Mouse (Mus musculus) CD4-positive naive resting alpha-beta T cell, adult 57 days (primary cell): ENCODE results near the gene Rpl19. TPM values are rescaled to one million over a fixed set of nuclear protein-coding genes. Genes with fewer than 3 reads are reported as not detected.

ENCODE experiments used
- total RNA-seq: library from RNA; stranded (reverse); gene quantifications from one replicate; pipeline ENCODE4 v1.2.4, GENCODE M21; 2023

The Rpl19 gene
- total RNA-seq, result 2,682 TPM

DNA sequence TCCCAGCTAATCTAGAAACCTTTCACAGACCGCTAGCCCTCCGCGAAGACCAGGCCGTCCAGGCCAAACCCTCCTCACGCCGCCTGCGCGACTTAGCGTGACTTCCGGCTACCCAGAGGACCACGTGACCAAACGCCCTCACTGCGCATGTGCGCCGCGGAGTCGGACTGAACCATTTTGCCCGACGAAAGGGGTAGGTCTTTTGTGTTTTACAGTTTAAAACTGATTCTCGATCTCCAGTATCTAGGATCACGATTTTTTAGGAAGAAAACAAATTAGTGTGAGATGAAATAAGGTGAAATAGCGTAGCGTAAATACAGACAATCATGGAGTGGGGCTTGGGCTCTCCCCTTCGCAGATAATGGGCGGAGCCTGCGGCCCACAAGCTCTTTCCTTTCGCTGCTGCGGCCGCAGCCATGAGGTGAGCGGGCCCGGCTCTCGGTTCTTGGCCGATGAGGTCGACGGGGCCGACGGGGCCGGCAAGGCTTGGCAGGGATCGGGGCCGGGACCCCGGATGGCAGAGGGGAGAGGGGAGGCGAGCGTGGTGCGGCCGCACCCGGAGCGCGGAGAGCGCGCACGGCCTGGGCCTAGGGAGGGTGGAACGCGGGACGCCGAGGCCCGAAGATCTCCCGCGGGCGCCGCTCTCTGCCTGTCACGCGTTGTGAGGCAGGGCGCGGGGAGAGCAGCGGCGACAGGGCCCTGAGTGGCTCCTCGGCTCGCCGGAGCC is at the start of gene Rpl19:
TSS of gene Rpl19 (plus strand) at position 141 of the 727 bp plus-strand sequence.

DNA sequence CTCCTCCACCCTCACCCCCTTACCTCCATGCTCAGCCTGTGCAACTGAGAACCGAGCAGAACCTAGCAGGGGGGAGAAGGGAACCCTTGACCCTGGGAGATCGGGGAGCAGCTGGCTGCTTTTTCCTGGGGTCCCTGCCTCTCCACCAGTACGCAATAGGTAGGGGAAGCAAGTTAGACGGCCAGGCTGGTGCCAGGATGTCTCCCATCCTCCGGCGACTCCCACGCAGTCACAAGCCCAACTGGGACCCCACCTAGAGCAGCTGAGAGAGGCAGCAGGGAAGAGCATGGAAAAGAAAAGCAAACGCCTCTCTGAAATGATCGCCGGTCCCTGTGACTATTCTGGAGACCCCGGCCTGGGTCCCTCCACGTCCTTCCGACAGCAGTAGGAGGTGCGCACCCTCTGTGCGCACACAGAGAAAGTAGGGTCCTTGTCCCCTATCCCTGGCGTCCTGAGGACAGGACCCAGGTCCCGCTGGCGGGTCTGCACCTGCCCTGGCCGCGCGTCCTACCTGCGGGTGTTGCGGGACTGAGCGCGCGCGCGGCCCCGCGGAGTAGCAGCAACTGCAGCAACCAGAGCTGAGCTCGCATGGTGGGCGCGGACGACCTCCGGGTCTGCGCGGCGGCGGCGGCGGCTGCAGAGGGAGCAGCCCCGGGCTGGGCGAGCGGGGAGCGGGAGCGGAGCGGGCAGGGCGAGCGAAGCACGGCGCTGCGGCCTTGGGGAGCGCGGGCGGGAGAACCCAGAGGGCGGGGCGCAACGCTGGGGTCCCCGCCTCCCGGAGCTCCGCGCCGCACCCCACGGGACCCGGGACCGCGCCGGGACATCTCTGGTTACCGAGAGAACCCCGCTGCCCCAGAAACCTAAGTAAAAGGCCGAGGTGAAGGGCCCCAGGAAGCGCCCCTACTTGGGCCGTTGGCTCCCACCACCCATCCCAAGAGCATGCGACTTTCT is 40.5 kb upstream of the Rpl19 start, which contains the start of gene Plxdc1:
TSS of gene Plxdc1 (minus strand) at position 718 of the 951 bp plus-strand sequence.

DNA sequence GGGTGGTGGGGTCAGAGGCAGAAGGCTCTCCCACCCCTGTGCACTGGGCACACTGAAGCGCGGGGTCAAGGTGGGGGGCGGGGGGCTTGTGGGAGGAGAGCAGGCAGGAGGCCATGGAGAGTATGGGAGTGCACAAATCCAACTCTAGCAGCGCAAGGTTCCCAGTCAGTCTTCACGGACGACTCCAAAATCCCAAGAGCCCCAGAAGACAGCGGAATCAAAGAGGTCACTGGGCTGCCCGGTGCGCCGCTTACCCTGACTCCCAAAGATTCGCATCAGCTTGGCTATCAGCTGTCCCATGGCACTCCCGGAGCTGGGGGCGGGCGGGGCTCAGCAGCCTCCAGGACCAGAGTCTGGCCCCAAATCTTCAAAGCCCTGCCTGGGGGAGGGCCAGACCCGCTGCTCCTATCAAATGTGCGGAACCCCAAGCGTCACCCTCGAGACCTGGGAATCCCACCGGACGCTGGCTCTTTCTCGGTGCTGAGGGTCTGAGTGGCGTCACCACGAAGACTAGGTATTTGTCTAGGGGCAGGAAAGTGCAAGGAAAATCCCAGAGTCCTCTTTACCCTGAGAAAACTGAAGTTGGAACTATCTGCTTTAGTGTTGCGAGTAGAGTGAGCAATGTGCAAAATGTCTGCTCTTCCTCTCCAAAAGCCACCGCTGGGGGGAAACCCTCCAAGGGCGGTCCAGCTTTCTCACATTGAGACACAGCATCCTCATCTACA is 30.8 kb upstream of the Rpl19 start, which contains the start of gene Arl5c:
TSS of gene Arl5c (minus strand) at position 618 of the 725 bp plus-strand sequence.

DNA sequence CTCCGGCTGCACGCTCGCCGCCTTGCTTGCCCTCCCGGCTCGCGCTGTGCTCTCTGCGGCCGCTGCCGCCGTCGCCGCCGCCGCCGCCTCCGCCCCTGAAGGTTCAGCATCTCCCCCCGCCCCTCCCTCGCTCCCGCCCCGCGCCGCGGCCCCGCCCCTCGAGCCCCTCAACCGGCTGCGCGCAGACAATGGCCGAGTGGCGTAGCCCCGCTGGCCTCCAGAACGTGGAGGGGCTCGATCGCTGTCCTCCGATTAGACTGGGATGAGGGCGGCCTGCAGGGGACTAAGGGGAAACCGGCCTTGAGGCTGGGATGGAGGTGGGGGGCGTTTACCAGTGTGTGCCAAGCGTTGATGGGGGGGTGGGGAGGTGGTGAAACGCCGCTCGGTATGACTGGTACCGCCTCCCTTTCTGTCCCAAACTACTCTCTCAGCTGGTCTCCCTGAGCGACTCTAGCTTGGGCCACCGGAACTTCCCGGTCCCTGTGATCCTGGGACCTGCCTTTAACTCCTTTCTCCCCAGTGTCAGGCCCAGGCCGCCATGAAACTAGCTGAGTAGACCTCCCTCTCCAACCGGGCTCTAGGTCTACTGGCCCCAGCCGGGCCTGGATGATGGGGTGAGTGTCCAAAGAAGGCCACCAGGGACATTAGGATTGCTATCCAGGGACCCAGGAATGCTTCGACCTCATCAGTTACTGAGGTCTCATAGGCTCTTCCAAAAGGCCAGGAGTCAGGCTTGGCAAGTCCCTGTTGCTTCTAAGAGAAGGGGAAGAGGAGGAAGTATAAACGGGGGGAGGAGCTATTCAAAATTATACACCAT is 3.7 kb upstream of the Rpl19 start, which contains the start of gene Cacnb1:
TSS of gene Cacnb1 (minus strand) at position 480 of the 817 bp plus-strand sequence.

DNA sequence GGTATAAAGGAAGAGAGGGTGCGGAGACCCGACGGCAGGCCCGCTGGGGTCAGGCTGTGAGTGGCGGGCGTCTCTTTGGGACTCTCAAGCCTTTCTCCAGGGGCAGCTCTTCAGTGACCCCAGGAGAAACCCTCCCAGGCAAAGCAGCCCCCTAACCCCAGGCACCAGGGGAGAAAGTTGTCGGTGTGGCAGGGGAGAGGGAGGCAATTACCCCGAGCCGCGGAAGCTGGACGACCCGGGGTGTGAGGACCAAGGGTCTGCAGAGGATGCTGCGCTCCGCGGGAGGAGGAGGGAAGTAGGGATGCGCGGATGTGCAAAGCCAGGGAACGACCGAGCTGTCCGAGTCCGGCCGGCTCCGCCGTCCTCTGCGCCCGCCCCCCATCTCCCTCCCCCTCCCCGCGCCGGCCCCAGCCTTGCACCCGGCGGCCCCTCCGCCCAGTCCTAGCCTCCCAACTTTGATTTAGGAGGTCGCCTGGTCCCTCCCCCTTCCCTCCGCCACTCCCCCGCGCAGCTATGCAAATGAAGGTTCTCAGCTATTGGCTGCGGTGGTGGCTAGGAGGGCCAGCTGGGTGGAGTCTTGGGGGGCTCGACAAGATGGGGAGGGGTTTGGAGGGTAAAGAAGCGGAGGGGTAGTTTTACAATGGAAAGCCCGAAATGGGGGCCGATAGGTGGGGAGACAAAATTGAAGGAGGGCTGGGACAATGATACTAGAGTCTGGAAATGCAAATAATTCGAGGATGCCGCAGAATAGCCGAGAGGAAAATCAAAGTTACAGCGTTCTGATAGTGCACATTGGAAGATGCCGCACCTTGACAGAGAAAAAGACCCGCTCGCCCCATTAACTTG is 26.7 kb downstream of the Rpl19 start, which contains the start of gene Stac2:
TSS of gene Stac2 (minus strand) at position 474 of the 846 bp plus-strand sequence.

Other genes starting within 250 kb of the Rpl19 start
- 2,309 TPM for gene Rpl23, start 244.3 kb upstream of the Rpl19 start, total RNA-seq
- 142 TPM for gene Lasp1, start 227.7 kb upstream of the Rpl19 start, total RNA-seq
- 0.95 TPM for gene B230217C12Rik, start 185.9 kb upstream of the Rpl19 start, total RNA-seq
- 1.4 TPM for gene Fbxo47, start 142.6 kb upstream of the Rpl19 start, total RNA-seq
- gene Plxdc1, start 40.3 kb upstream of the Rpl19 start, total RNA-seq, result 1.2 TPM
- 55.7 TPM for gene Arl5c, start 30.5 kb upstream of the Rpl19 start, total RNA-seq
- 28.2 TPM for gene Cacnb1, start 3.7 kb upstream of the Rpl19 start, total RNA-seq
- 0.41 TPM for gene Stac2, start 26.8 kb downstream of the Rpl19 start, total RNA-seq
- 43.0 TPM for gene Fbxl20, start 123.7 kb downstream of the Rpl19 start, total RNA-seq
- 75.6 TPM for gene Med1, start 166.6 kb downstream of the Rpl19 start, total RNA-seq
- 107 TPM for gene Cdk12, start 176.3 kb downstream of the Rpl19 start, total RNA-seq